Mouse (Mus musculus) forebrain, embryonic 11.5 days (tissue): ENCODE measurements around the gene Pdzd11. TPM values are rescaled to one million over a fixed set of nuclear protein-coding genes. Genes with fewer than 3 reads are reported as not detected.
A peak's percentile ranks its signal among the peaks of the same experiment; 100 is the strongest.

Source experiments
- ATAC-seq: fragments of 200-750 bp; cut with Nextera tagmentation; replicated peaks from 2 replicates; pipeline ENCODE4 v1.8.0; 2017; ENCODE audit warnings: moderate TSS enrichment; ENCODE audit not compliant: low FRiP score
- DNase-seq: peaks from one replicate; pipeline ENCODE4 v3.0.0-alpha.2; 2017; ENCODE audit warnings: low spot score
- H3K27ac ChIP-seq: fragments of 300-500 bp; sonication (generic); 2 replicates; pipeline ENCODE4 v1.5.1; 2014; ENCODE audit warnings: low read depth, low read length
- H3K27me3 ChIP-seq: fragments of 300-500 bp; sonication (generic); 2 replicates; pipeline ENCODE4 v1.6.1; 2014; ENCODE audit warnings: mild to moderate bottlenecking, low read length, mixed read lengths; ENCODE audit not compliant: control insufficient read depth, insufficient read depth
- H3K36me3 ChIP-seq: fragments of 300-500 bp; sonication (generic); 2 replicates; pipeline ENCODE4 v1.6.1; 2014; ENCODE audit warnings: mild to moderate bottlenecking, low read length, moderate library complexity, mixed read lengths; ENCODE audit not compliant: control insufficient read depth, insufficient read depth
- H3K4me1 ChIP-seq: fragments of 300-500 bp; sonication (generic); replicated peaks from 2 replicates; pipeline ENCODE4 v1.6.1; 2014; ENCODE audit warnings: low read length, mixed read lengths; ENCODE audit not compliant: control insufficient read depth, insufficient read depth
- H3K4me2 ChIP-seq: fragments of 300-500 bp; sonication (generic); 2 replicates; pipeline ENCODE4 v1.6.1; 2014; ENCODE audit warnings: low read depth, mild to moderate bottlenecking, low read length, moderate library complexity, mixed read lengths; ENCODE audit not compliant: severe bottlenecking
- H3K4me3 ChIP-seq: fragments of 300-500 bp; sonication (generic); 2 replicates; pipeline ENCODE4 v1.5.1; 2014; ENCODE audit warnings: low read depth, low read length
- H3K9ac ChIP-seq: fragments of 300-500 bp; sonication (generic); 2 replicates; pipeline ENCODE4 v1.6.1; 2014; ENCODE audit warnings: low read length
- H3K9me3 ChIP-seq: fragments of 300-500 bp; sonication (generic); 2 replicates; pipeline ENCODE4 v1.6.1; 2016; ENCODE audit warnings: low read length, mixed read lengths; ENCODE audit not compliant: control insufficient read depth
- whole genome bisulfite sequencing: fragments of 180-500 bp; shearing (Covaris S2); extraction: QIAGEN DNeasy Blood & Tissue Kit; methylation state at CpG from one replicate; pipeline ENCODE4 v1.1.7; 2014; 5-methylcytosine and 5-hydroxymethylcytosine counted together
- polyA plus RNA-seq: library from polyadenylated mRNA; unstranded; fragments of >200 nt; fragmentation: Nextera tagmentation; extraction: Ambion mirVana; gene quantifications from 2 replicates; pipeline ENCODE4 v1.2.1, GENCODE M21; 2014

Gene Pdzd11
- polyA plus RNA-seq, result 134 and 138 TPM in 2 replicates

DNA sequence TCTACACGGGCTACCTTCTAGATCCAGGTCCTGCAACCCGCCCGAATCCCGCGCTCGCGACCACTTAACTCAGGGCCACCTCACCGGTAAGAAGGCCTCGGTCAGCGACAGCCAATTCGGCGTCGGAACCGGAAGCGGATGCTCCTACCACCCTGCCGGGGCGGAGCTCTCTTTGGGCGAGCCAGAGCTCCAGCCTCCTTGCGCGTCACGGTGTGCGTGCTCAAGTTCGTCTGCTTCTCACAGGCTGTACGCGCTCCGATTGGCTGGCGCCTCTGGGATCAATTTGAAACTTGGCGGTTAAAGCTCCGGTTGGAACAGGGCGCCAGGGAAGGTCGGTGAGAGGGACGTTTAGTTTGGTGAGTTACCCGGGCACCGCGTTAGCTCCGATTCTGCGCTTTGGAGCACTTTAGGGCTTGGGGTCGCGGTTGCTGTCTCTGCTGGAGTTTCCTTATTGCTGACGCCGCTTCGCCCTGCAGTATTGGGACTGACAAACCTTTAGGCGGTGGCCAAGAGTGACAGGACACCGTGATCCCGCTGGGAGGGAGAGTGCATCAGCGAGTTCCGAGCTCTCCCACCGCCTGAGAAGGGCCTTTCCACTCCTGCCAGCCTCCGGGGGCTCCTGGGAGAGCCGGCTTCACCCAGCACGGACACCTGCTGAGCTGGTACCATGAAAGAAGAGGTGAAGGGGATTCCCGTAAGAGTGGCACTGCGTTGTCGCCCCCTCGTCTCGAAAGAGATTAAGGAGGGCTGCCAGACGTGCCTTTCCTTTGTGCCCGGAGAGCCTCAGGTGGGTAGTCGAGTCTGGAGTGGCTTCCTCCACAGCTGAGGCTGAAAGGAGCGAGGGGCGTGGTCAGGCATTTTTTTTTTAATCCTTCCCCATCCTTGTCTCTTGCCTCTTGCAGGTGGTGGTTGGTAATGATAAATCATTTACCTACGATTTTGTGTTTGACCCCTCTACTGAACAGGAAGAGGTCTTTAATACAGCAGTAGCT is at the start of gene Pdzd11:
Gene Pdzd11 (minus strand): TSS at position 767 of the 992 bp plus-strand sequence.
- peak within 1 kb of the TSS; percentile 59 for H3K4me3 ChIP-seq
- H3K4me1 ChIP-seq, result no peaks in the 10 kb centered on the region
- WGBS, result 21% methylated on average over 58 of the region's 62 CpGs
- peak within 1 kb of the TSS; percentile 53 for H3K4me2 ChIP-seq
- no peaks in the 10 kb centered on the region for H3K27me3 ChIP-seq
- no peaks in the 10 kb centered on the region for H3K9me3 ChIP-seq
- H3K36me3 ChIP-seq, result no peaks in the 10 kb centered on the region
- peak within 1 kb of the TSS; percentile 83 for H3K27ac ChIP-seq
- peak; percentile 92 for DNase-seq
- peak; percentile 99 for ATAC-seq
- peak within 1 kb of the TSS; percentile 78 for H3K9ac ChIP-seq

DNA sequence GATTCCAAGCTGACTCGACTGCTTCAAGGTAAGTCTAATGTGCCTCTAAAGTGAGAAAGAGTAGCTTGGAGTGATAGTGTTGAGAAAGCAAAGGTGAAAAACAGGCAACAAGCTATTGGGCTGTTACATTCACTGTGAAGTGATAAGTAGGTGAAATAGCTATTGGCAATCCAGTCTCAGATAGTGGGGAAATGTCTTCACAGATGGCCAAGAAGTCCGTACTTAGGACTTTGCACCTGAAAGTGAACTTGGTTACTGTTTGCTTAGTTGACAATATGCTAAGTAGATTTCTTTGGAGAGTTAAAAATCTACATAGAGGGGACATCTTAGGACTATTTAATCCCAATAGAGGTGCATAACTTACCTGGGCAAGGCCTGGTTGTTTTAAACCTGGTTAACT is 38.5 kb upstream of the Pdzd11 start:
- no peak for DNase-seq
- no peak for ATAC-seq
- H3K9ac ChIP-seq, result no peak overlapping the region
- H3K4me2 ChIP-seq, result no peak overlapping the region
- H3K27me3 ChIP-seq, result no peaks in the 10 kb centered on the region; the same call in 1 of the 2 replicates
- 92% methylated on average over 2 of the region's 2 CpGs for WGBS
- no peaks in the 10 kb centered on the region for H3K36me3 ChIP-seq
- H3K4me3 ChIP-seq, result no peak overlapping the region
- no peaks in the 10 kb centered on the region for H3K4me1 ChIP-seq
- H3K9me3 ChIP-seq, result no peaks in the 10 kb centered on the region
- H3K27ac ChIP-seq, result no peak overlapping the region

DNA sequence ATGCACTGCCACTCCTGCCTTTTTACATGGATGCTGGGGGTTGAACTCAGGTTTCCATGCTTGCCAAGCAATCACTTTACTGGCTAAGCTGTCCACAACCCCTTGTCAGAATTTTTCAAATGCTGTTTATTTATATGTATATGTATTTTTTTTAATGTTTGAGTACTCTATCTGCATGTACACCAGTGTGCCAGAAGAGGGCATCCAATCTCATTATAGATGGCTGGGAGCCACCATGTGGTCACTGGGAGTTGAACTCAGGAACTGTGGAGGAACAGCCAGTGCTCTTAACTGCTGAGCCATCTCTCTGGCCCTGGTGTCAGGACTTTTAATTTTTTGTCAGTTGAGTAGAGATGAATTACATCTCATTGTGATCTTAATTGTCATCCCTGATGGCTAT is 26.5 kb upstream of the Pdzd11 start:
- Histone ChIP-seq H3K9ac (no peak overlapping the region), H3K9me3 (no peaks in the 10 kb centered on the region), H3K4me3 (no peak overlapping the region), H3K4me1 (no peaks in the 10 kb centered on the region), H3K4me2 (no peak overlapping the region), H3K27me3 (no peaks in the 10 kb centered on the region), H3K27ac (no peak overlapping the region), H3K36me3 (no peaks in the 10 kb centered on the region)
- DNase-seq (no peak), ATAC-seq (no peak)

DNA sequence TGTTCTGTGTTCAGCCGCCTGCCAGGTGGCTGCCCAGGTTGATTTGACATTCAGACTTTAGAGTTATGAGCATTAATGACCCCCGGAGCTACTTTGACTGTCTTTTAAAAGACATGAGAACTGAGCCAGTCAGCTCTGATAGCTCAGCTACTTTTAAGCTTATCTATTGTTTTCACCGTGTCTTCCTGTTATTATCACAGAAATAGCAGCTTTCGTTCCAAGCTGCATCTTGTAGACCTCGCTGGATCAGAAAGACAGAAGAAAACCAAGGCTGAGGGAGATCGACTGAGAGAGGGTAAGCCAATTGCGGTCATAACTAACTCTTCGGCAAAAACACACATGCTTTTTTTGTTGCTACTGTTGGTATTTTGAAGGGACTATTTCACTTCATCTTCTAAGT is 12.1 kb upstream of the Pdzd11 start:
- H3K9me3 ChIP-seq, result no peaks in the 10 kb centered on the region
- H3K36me3 ChIP-seq, result no peaks in the 10 kb centered on the region
- no peak for ATAC-seq
- no peaks in the 10 kb centered on the region for H3K4me1 ChIP-seq
- no peak for DNase-seq
- H3K4me2 ChIP-seq, result no peak overlapping the region
- H3K27me3 ChIP-seq, result no peaks in the 10 kb centered on the region
- no peak overlapping the region for H3K9ac ChIP-seq
- WGBS, result 93% methylated on average over 8 of the region's 8 CpGs
- H3K4me3 ChIP-seq, result no peak overlapping the region
- H3K27ac ChIP-seq, result no peak overlapping the region

DNA sequence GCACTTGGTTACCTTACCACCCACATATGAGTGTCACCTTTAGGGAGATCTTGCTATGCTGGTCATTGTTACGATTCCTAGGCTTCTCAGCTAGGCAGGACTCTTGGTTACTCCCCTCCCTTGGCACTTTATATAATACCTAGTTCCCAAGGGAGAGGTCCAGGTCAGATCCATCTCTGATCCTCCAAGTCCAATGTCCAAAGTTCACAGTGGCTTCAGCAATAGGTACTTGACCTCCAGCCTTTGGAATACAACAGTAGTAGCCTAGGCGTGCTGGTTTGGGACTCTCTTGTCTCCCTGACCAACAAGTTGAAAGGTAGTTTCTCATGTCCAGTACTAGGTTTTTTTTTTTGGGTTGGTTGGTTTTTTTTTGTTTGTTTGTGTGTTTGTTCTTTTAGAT is 2.7 kb upstream of the Pdzd11 start:
- Histone ChIP-seq H3K9me3 (no peaks in the 10 kb centered on the region), H3K4me3 (no peak overlapping the region), H3K27ac (no peak overlapping the region), H3K27me3 (no peaks in the 10 kb centered on the region), H3K36me3 (no peaks in the 10 kb centered on the region), H3K9ac (no peak overlapping the region), H3K4me1 (no peaks in the 10 kb centered on the region), H3K4me2 (no peak overlapping the region)
- ATAC-seq (no peak), DNase-seq (no peak)
- WGBS, result 92% methylated on average over 2 of the region's 2 CpGs

DNA sequence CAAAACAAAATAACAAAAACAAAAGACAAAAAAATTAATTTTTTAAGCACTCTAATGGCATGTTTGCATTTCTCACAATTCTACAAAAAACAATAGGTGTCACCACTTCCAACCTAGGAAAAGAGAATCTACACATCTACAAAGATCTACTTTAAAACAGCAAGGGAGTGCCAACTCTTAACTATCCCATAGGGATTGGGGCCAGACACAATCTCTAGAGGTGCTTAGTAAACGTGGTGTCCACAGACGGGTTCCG is 894 bp downstream of the Pdzd11 start, which contains the start of gene Kif4:
Gene Kif4 (plus strand): TSS at position 192 of the 256 bp plus-strand sequence.
- peak within 1 kb of the TSS; percentile 78 for H3K9ac ChIP-seq
- H3K4me3 ChIP-seq, result peak within 1 kb of the TSS; percentile 59
- H3K4me2 ChIP-seq, result peak within 1 kb of the TSS; percentile 53
- H3K27me3 ChIP-seq, result no peaks in the 10 kb centered on the region
- DNase-seq (no peak), ATAC-seq (no peak)
- H3K36me3 ChIP-seq, result no peaks in the 10 kb centered on the region
- no peaks in the 10 kb centered on the region for H3K4me1 ChIP-seq
- 33% methylated on average over 3 of the region's 3 CpGs for WGBS
- H3K27ac ChIP-seq, result peak within 1 kb of the TSS; percentile 83
- no peaks in the 10 kb centered on the region for H3K9me3 ChIP-seq

DNA sequence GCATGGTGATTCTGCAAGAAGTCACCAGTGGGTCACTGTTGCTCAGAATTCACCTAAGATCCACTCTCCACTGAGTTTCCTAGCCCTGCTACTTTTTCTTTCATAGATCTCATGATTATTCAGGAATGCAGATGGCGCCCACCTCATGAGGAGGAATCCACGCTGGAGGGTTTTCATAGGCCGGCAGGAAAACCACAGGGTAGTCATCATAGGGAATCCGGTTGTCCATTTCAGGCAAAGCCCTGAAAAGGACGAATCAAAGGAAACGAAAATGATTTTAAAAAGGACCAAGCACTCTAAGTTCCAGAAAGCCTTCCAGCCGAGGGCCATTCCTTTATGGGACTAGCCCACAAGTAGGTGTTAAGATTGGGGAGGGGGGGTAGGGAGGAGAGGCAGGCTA is 1.2 kb downstream of the Pdzd11 start:
- Histone ChIP-seq H3K36me3 (no peaks in the 10 kb centered on the region), H3K27ac (no peak overlapping the region), H3K4me3 (peak overlapping the region; percentile 59), H3K9me3 (no peaks in the 10 kb centered on the region), H3K4me2 (peak overlapping the region; percentile 51; the same call in 1 of the 2 replicates), H3K9ac (peak overlapping the region; percentile 54; the same call in 1 of the 2 replicates), H3K27me3 (no peaks in the 10 kb centered on the region), H3K4me1 (no peaks in the 10 kb centered on the region)
- 50% methylated on average over 7 of the region's 7 CpGs for WGBS
- ATAC-seq (no peak; the same call in 1 of the 2 replicates), DNase-seq (no peak)

DNA sequence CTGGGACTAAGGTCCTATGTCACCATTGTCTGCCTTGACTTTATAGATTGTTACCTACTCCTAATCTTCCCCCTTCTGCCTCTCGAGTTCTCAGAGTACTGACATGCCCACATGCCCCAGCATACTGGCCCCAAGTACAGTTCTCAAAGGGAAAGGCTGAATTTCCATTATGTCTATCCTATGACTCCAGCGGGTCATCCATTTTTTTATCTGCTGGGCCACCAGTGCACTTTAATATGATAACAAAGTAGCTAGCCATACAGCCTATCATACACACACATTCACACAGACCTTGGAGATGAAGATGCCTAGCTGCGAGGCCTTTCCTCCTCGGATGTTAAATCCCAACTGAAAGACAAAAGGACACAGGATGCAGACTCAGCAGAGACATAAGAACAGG is 2.1 kb downstream of the Pdzd11 start:
- WGBS, result 88% methylated on average over 4 of the region's 4 CpGs
- DNase-seq (no peak), ATAC-seq (no peak)
- Histone ChIP-seq H3K4me1 (no peaks in the 10 kb centered on the region), H3K36me3 (no peaks in the 10 kb centered on the region), H3K4me2 (no peak overlapping the region), H3K27ac (no peak overlapping the region), H3K9ac (no peak overlapping the region), H3K4me3 (no peak overlapping the region), H3K27me3 (no peaks in the 10 kb centered on the region), H3K9me3 (no peaks in the 10 kb centered on the region)

DNA sequence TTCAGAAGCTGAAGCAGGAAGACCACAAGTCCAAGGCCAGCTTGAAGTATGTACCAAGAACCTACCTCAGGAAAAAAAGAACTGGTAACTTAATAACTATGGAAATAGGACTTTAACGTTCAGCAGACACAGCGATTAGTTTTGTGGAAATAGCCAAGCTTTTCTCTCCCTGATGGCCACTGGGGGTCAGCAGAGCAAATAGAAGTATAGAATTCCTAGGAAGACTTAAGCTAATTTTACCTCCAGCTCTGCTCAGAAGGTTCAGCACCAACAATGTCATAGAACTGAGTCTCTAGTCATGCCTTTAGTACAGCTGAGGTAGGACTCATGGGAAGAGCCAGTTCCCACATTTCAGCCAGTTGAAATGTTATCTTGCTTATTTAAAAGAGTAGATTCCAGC is 5.0 kb downstream of the Pdzd11 start:
- Histone ChIP-seq H3K36me3 (no peaks in the 10 kb centered on the region), H3K9ac (no peak overlapping the region), H3K9me3 (no peaks in the 10 kb centered on the region), H3K4me1 (no peaks in the 10 kb centered on the region), H3K27me3 (no peaks in the 10 kb centered on the region), H3K4me2 (no peak overlapping the region), H3K4me3 (no peak overlapping the region), H3K27ac (no peak overlapping the region)
- no peak for DNase-seq
- no peak for ATAC-seq
- 79% methylated on average over 2 of the region's 2 CpGs for WGBS
